Mouse (Mus musculus) megakaryocyte, embryonic 14.5 days (primary cell): ENCODE results near the gene Usp29.

Experiments used
- FLI1 ChIP-seq: IDR thresholded peaks from 2 replicates; pipeline ENCODE4 v1.6.1; 2012; ENCODE audit warnings: low read length, inconsistent platforms, mixed read lengths
- GATA1 ChIP-seq: IDR thresholded peaks from 3 replicates; pipeline ENCODE4 v1.6.1; 2012; ENCODE audit warnings: mixed read lengths, low read length, inconsistent platforms, borderline replicate concordance

- no peak for TF ChIP-seq GATA1
- no peak for TF ChIP-seq FLI1
Observed at GRCm38 (mm10) chr7:6874448-6874847, 144.1 kb downstream of the Usp29 start.
